Mouse (Mus musculus): ENCODE data around the gene Rbpj.

GRCm38 (mm10) chr5:53638647-53639046, 172.7 kb downstream of the Rbpj start:
- TF ChIP-seq CTCF (IDR thresholded peaks at IDR 0.05; ENCODE audit: extremely low read depth, insufficient read length, insufficient replicate concordance, low read depth, low read length): no peak
- TF ChIP-seq POLR2A (IDR thresholded peaks at IDR 0.05; ENCODE audit: low read depth, low read length): no peak

Measured in small intestine, adult 2 months (tissue).